Mouse (Mus musculus): Measurements from ENCODE around the gene Col2a1. TPM values are rescaled to one million over a fixed set of nuclear protein-coding genes. Genes with fewer than 3 reads are reported as not detected.

Col2a1 gene
- polyA plus RNA-seq, 1 experiment: 0.87 TPM

DNA sequence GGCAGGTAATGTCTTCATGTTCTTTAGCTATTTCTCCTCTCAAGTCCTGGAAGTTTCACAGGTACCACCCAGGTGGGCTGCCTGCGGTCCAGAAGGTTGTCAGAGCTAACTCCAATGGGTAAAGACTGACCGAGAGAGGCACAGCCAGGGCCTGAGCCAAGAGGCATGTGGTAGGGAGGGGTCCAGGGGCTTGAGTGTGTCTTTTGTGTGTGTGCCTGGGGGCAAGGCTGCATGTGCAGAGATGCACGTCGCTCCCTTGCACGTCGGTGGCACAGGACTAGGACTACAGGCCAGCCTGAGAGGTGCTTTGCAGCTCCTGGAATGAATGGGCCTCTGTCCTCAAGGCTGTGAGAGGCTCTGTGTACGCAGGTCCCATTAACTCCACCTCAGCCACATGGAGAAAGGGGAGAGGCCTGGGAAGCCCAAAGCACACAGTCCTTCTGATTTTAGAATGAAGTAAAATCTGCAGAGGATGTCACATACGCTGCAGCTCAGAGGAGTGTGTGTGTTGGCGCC, 28.8 kb upstream of the Col2a1 start:
- no peaks in the 10 kb centered on the region for H3K4me1 ChIP-seq (ENCODE audit: control insufficient read depth, insufficient read depth, low read length)
- no peak for TF ChIP-seq CTCF (IDR thresholded peaks at IDR 0.05; ENCODE audit: low read depth, low read length)
- TF ChIP-seq POLR2A (IDR thresholded peaks at IDR 0.05; ENCODE audit: borderline replicate concordance, low read depth, low read length): no peak
- no peak overlapping the region for H3K4me3 ChIP-seq (ENCODE audit: insufficient read depth, low read length)
- no peak overlapping the region for H3K27ac ChIP-seq (ENCODE audit: insufficient read depth, low read depth, low read length)

DNA sequence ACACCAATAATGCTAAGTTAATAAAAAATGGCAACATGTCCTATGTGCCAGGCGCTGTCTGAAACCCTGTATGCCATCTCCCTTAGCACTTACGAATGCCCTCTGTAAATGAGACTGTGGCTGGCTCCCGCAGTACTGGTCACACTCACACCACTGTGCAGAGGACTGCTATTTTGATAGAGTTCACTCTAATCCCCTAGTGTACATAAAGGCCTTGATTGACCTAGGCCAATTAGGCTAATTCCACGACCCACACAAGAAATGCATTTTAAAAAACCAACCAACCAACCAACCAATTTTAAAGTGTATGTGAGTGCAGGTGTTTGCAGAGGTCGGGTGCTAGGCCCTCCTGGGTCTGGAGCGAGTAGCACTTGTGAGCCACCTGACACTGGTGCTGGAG, 25.3 kb upstream of the Col2a1 start:
- TF ChIP-seq POLR2A (IDR thresholded peaks at IDR 0.05; ENCODE audit: borderline replicate concordance, low read depth, low read length) (no peak), CTCF (IDR thresholded peaks at IDR 0.05; ENCODE audit: low read depth, low read length) (no peak)
- Histone ChIP-seq H3K27ac (ENCODE audit: insufficient read depth, low read depth, low read length) (no peak overlapping the region), H3K4me1 (ENCODE audit: control insufficient read depth, insufficient read depth, low read length) (no peaks in the 10 kb centered on the region), H3K4me3 (ENCODE audit: insufficient read depth, low read length) (no peak overlapping the region)

DNA sequence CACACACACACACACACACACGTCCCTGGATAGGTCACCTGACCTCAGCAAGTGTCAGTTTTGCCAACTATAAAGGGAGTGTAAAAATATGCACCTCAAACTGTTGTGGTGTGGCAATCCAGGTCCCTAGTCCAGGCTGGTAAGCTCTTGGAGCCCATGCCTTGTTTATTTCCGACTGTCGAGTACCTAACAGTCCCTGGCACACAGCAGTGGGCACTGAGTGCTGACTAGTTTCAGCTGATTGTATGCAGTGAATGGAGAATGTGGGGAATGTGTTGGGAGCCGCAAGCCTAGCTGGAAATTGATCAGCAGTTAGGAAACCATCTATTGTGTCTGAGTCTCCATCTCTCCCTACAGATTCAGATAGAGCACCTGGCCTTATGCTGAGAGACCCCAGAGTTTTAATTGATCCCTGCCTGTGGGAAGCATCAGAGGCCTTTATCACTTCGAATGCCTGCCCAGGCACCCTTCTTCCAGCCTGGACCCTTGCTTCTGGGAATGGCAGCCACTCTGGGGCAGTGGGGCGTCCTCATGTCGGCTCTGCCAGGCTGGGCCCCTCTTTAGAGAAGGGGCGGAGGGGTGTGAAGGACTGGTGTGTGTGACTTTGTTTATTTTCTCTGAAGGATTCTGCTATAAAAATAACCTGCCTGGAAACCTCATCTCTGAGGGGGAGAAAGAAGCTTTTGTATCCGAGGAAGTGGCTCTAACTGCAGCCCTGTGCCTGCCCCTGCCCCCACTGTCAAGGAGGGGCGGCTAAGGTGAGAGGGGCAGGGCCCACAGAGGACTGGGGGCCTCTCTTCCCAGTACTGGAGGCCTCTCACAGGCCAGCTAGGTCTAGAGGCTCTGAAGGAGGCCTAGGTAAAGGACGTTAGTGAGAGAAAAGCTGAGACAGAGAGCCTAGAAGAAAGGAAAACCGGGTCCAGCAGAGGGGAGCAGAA, 22.7 kb upstream of the Col2a1 start:
- H3K4me3 ChIP-seq (ENCODE audit: insufficient read depth, low read length): no peak overlapping the region
- no peak overlapping the region for H3K27ac ChIP-seq (ENCODE audit: insufficient read depth, low read depth, low read length)
- no peaks in the 10 kb centered on the region for H3K4me1 ChIP-seq (ENCODE audit: control insufficient read depth, insufficient read depth, low read length)
- no peak for TF ChIP-seq POLR2A (IDR thresholded peaks at IDR 0.05; ENCODE audit: borderline replicate concordance, low read depth, low read length)
- TF ChIP-seq CTCF (IDR thresholded peaks at IDR 0.05; ENCODE audit: low read depth, low read length): no peak

DNA sequence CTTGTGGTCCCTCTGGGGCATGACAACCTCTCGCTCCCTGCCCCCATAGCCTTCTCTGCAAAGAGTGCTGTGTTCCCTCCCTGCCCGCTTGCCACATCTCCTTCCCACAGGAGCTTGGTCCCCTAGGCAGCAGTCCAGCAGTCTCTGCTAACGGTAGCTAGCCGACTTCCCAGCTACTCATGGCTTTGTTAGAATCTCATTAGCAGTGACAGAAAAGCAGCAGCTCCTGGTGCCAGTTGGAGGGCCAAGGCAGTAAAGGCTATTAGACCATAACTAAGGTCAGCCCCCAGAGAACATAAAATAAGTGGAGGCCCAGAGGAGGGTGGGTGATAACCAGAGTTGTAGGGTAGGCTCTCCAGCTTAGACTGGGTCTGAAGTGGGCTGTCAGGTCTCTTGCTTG, 21.1 kb upstream of the Col2a1 start:
- H3K4me1 ChIP-seq (ENCODE audit: control insufficient read depth, insufficient read depth, low read length): no peaks in the 10 kb centered on the region
- H3K4me3 ChIP-seq (ENCODE audit: insufficient read depth, low read length): no peak overlapping the region
- TF ChIP-seq POLR2A (IDR thresholded peaks at IDR 0.05; ENCODE audit: borderline replicate concordance, low read depth, low read length) (no peak), CTCF (IDR thresholded peaks at IDR 0.05; ENCODE audit: low read depth, low read length) (no peak)
- H3K27ac ChIP-seq (ENCODE audit: insufficient read depth, low read depth, low read length): no peak overlapping the region

DNA sequence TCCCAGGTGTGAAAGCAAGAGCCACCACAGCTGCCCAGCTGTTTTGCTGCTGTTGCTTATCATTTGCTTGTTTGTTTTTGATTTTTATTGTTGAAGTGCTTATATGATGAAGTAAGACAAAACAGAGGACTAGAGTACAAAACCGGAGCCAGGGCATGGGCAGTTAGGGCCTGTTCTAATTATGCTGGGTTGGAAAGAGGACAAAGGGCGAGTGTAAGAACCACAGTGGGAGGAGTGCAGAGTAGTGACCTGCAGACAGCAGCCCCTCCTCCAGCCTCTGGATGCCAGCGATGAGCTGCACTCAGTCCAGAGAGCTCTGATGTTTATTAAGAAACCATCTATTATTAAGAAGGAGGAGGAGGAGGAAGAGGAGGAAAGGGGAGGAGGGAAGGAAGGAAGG, 18.6 kb upstream of the Col2a1 start:
- H3K4me1 ChIP-seq (ENCODE audit: control insufficient read depth, insufficient read depth, low read length): no peaks in the 10 kb centered on the region
- H3K27ac ChIP-seq (ENCODE audit: insufficient read depth, low read depth, low read length): no peak overlapping the region
- H3K4me3 ChIP-seq (ENCODE audit: insufficient read depth, low read length): no peak overlapping the region
- TF ChIP-seq CTCF (IDR thresholded peaks at IDR 0.05; ENCODE audit: low read depth, low read length): no peak
- TF ChIP-seq POLR2A (IDR thresholded peaks at IDR 0.05; ENCODE audit: borderline replicate concordance, low read depth, low read length): no peak

DNA sequence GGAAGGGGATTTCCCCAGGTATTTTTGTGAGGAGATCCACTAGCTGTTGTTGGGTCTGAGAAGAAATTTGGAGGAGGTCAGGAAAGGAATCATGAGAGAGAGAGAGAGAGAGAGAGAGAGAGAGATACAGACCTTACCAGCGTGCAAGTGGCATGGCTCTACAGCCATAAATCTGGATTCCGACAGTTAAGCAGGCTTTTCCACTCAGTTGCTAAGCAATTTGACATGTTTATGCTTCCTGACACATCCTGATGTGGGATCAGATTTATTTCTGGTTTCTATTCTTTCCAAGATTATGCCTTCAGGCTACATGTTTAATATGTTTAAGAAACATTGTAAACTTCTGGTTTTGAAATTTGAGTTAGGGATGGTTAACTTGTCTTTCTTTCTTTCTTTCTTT, 17.4 kb upstream of the Col2a1 start:
- Histone ChIP-seq H3K4me1 (ENCODE audit: control insufficient read depth, insufficient read depth, low read length) (no peaks in the 10 kb centered on the region), H3K27ac (ENCODE audit: insufficient read depth, low read depth, low read length) (no peak overlapping the region)
- TF ChIP-seq POLR2A (IDR thresholded peaks at IDR 0.05; ENCODE audit: borderline replicate concordance, low read depth, low read length) (no peak), CTCF (IDR thresholded peaks at IDR 0.05; ENCODE audit: low read depth, low read length) (no peak)

DNA sequence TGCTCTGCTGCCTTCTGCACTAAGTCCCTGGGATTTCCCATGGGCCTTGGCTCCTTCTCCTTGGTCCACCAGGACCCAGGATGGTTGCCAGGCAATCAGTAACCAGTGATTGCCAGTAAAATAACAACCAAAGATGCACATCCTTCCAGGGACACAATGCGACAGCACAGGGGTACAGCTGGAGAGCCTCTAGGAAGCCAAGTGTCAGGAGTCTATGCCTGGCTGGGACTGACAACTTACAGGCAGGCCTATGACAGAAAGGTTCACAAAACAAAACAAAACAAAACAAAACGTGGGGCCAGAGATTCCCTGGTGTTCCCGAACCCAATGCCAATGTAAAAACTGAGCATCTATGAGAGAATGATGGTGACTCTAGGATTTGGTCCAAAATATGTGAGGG, 14.6 kb upstream of the Col2a1 start:
- no peak overlapping the region for H3K27ac ChIP-seq (ENCODE audit: insufficient read depth, low read depth, low read length)
- H3K4me1 ChIP-seq (ENCODE audit: control insufficient read depth, insufficient read depth, low read length): no peaks in the 10 kb centered on the region
- TF ChIP-seq POLR2A (IDR thresholded peaks at IDR 0.05; ENCODE audit: borderline replicate concordance, low read depth, low read length) (no peak), CTCF (IDR thresholded peaks at IDR 0.05; ENCODE audit: low read depth, low read length) (no peak)
- H3K4me3 ChIP-seq (ENCODE audit: insufficient read depth, low read length): no peak overlapping the region

More for the DNA sequence above, 17.4 kb upstream of the Col2a1 start:
- no peak overlapping the region for H3K4me3 ChIP-seq (ENCODE audit: insufficient read depth, low read length)

DNA sequence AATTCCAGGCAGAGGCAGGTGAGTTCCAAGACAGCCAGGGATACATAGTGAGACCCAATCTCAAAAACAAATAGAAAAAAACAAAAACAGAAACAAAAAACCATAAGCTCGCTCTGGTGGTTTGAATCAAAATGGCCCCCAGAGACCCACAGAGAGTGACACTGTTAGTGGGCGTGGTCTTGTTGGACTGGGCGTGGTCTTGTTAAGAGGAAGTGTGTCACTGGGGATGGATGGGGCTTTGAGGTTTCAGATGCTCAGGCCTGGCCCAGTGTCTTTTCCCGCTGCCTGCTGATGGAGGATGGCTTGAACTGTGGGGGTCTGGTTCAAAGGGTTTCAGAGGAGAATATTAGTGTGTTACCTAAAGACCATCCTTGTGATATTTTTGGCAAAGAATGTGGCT, 13.4 kb upstream of the Col2a1 start:
- Histone ChIP-seq H3K4me1 (ENCODE audit: control insufficient read depth, insufficient read depth, low read length) (no peaks in the 10 kb centered on the region), H3K4me3 (ENCODE audit: insufficient read depth, low read length) (no peak overlapping the region), H3K27ac (ENCODE audit: insufficient read depth, low read depth, low read length) (no peak overlapping the region)
- TF ChIP-seq CTCF (IDR thresholded peaks at IDR 0.05; ENCODE audit: low read depth, low read length) (no peak), POLR2A (IDR thresholded peaks at IDR 0.05; ENCODE audit: borderline replicate concordance, low read depth, low read length) (no peak)

DNA sequence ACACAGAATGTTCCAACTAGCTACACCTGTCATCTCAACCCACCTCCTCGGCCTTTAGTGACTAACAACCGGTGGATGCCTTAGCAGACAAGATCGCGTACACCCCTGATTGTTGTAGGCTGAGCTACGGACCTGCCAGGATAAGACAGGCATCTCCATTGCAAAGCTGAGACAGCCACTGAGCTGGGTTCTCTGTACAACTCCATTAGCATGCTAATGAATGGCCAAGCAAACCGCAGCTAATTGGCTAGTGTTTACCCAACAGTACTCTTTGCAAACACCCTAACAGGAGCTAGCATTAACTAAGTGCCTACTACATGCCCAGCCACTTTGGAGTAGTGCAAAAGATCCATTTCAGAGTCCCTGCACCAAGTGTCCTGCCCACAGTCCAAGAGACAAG, 8.3 kb upstream of the Col2a1 start:
- no peak for TF ChIP-seq POLR2A (IDR thresholded peaks at IDR 0.05; ENCODE audit: borderline replicate concordance, low read depth, low read length)
- Histone ChIP-seq H3K4me1 (ENCODE audit: control insufficient read depth, insufficient read depth, low read length) (no peaks in the 10 kb centered on the region), H3K4me3 (ENCODE audit: insufficient read depth, low read length) (no peak overlapping the region), H3K27ac (ENCODE audit: insufficient read depth, low read depth, low read length) (no peak overlapping the region)

DNA sequence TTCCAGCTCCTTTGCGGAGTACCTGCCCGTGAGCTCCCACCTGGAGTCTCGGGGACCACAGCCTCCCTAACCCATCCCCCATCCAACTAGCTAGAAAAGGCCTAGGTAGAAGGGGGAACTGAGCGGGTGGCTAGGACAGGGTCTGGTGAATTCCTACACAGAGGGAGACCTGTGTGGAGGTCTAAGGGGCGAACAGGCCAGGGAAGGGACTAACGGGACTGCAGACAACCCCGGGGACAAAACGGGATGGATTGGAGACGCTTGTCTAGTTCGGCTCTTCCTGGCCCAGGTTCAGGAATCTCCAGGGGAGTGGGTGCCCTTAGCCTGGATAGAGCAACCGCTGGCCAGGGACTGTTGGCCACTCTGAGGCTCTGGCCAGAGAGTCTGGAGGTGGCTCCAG, 686 bp upstream of the Col2a1 start:
- TF ChIP-seq CTCF (IDR thresholded peaks at IDR 0.05; ENCODE audit: low read depth, low read length): no peak
- no peak for TF ChIP-seq POLR2A (IDR thresholded peaks at IDR 0.05; ENCODE audit: borderline replicate concordance, low read depth, low read length)
- no peak overlapping the region for H3K4me3 ChIP-seq (ENCODE audit: insufficient read depth, low read length)
- H3K27ac ChIP-seq (ENCODE audit: insufficient read depth, low read depth, low read length): no peak overlapping the region
- H3K4me1 ChIP-seq (ENCODE audit: control insufficient read depth, insufficient read depth, low read length): no peaks in the 10 kb centered on the region

Data from bone marrow macrophage, adult 2 months (primary cell).